Mouse (Mus musculus) heart, embryonic 10.5 days (tissue): ENCODE data around the gene Mlec. TPM values are rescaled to one million over a fixed set of nuclear protein-coding genes. Genes with fewer than 3 reads are reported as not detected.

ENCODE experiments used
- DNase-seq: peaks from one replicate; pipeline ENCODE4 v3.0.0-alpha.2; 2017; ENCODE audit warnings: low spot score
- H3K27ac ChIP-seq: fragments of 300-500 bp; sonication (generic); 2 replicates; pipeline ENCODE4 v1.5.1; 2016; ENCODE audit warnings: mild to moderate bottlenecking
- H3K27me3 ChIP-seq: fragments of 300-500 bp; sonication (generic); 2 replicates; pipeline ENCODE4 v1.6.1; 2016; ENCODE audit warnings: mild to moderate bottlenecking; ENCODE audit not compliant: poor library complexity, insufficient read depth, severe bottlenecking
- H3K36me3 ChIP-seq: fragments of 300-500 bp; sonication (generic); 2 replicates; pipeline ENCODE4 v1.6.1; 2016; ENCODE audit warnings: mild to moderate bottlenecking, moderate library complexity
- H3K4me1 ChIP-seq: fragments of 300-500 bp; sonication (generic); 2 replicates; pipeline ENCODE4 v1.6.1; 2016; ENCODE audit warnings: mild to moderate bottlenecking
- H3K4me3 ChIP-seq: fragments of 300-500 bp; sonication (generic); 2 replicates; pipeline ENCODE4 v1.5.1; 2016; ENCODE audit warnings: mild to moderate bottlenecking, moderate library complexity
- H3K9me3 ChIP-seq: fragments of 300-500 bp; sonication (generic); 2 replicates; pipeline ENCODE4 v1.6.1; 2016; ENCODE audit warnings: mild to moderate bottlenecking, moderate library complexity
- WGBS: fragments of 180-500 bp; shearing (Covaris S2); methylation state at CpG from one replicate; pipeline ENCODE4 v1.1.7; 2016; 5-methylcytosine and 5-hydroxymethylcytosine counted together
- polyA plus RNA-seq: library from polyadenylated mRNA; unstranded; fragments of >200 nt; fragmentation: Nextera tagmentation; extraction: Ambion mirVana; gene quantifications from 2 replicates; pipeline ENCODE4 v1.2.1, GENCODE M21; 2016

Mlec gene
- polyA plus RNA-seq, 1 experiment from 2014 or later: 113 TPM

DNA sequence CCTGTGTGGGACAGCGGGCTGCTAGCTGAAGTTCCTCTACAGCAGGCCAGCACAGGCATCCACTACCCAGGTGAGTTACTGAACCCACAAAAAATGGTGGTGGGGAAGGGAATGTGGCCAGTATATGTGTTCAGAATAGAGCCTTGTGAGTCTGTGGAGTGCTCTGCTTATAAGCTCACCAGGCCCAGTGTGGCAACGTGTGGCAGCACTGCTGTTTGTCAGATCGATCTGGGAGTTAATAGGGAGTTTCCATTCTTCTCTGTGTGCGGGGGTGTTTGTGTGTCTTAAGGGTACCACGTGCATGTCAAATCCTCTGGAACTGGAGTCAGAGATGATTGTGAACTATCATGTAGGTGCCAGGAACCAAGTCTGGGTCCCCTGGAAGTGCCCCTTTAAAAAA lies 58.4 kb downstream of the Mlec start:
- Histone ChIP-seq H3K27ac (no peak overlapping the region), H3K4me3 (no peak overlapping the region), H3K9me3 (no peaks in the 10 kb centered on the region), H3K36me3 (peaks cover 90% of the 10 kb centered on the region), H3K27me3 (no peaks in the 10 kb centered on the region), H3K4me1 (peaks cover 11% of the 10 kb centered on the region)
- WGBS: 84% methylated on average over 5 of the region's 5 CpGs
- DNase-seq: no peak

- Histone ChIP-seq H3K4me1 (peaks cover 11% of the 10 kb centered on the region), H3K27me3 (no peaks in the 10 kb centered on the region), H3K9me3 (no peaks in the 10 kb centered on the region), H3K27ac (no peak within 1 kb of the TSS), H3K36me3 (peaks cover 84% of the 10 kb centered on the region), H3K4me3 (no peak within 1 kb of the TSS)
- WGBS: 95% methylated on average over 8 of the region's 8 CpGs
- DNase-seq: no peak
These were observed 59.8 kb downstream of the Mlec start, which contains the start of gene Gm10401 for GRCm38 (mm10) chr5:115098195-115098594. Gm10401 (minus strand) TSS chr5:115098295.

Other genes starting within 250 kb of the Mlec start
- gene Oasl1, start 234.9 kb downstream of the Mlec start, polyA plus RNA-seq: 0.31 TPM in 1 of 2 replicates, not detected in the other
- gene 2210016L21Rik, start 216.0 kb downstream of the Mlec start, polyA plus RNA-seq: 30.1 and 33.0 TPM in 2 replicates
- gene Hnf1a, start 187.1 kb downstream of the Mlec start, polyA plus RNA-seq: 0.11 and 1.9 TPM in 2 replicates
- 6.9 and 11.5 TPM in 2 replicates for gene Sppl3, start 147.0 kb downstream of the Mlec start, polyA plus RNA-seq
- 13.7 and 15.7 TPM in 2 replicates for gene Gm10401, start 59.9 kb downstream of the Mlec start, polyA plus RNA-seq
- gene Acads, start 38.8 kb downstream of the Mlec start, polyA plus RNA-seq: 107 and 138 TPM in 2 replicates
- 25.7 and 35.8 TPM in 2 replicates for gene Unc119b, start 23.2 kb downstream of the Mlec start, polyA plus RNA-seq
- gene Cabp1, start 36.2 kb upstream of the Mlec start, polyA plus RNA-seq: 0.79 and 1.2 TPM in 2 replicates
- 88.7 and 117 TPM in 2 replicates for gene Pop5, start 77.7 kb upstream of the Mlec start, polyA plus RNA-seq
- gene Rnf10, start 114.7 kb upstream of the Mlec start, polyA plus RNA-seq: 102 and 117 TPM in 2 replicates
- 78.2 and 87.8 TPM in 2 replicates for gene Coq5, start 121.5 kb upstream of the Mlec start, polyA plus RNA-seq
- 1,455 and 1,701 TPM in 2 replicates for gene Dynll1, start 142.8 kb upstream of the Mlec start, polyA plus RNA-seq
- 154 and 293 TPM in 2 replicates for gene Srsf9, start 169.0 kb upstream of the Mlec start, polyA plus RNA-seq
- 22.8 and 25.8 TPM in 2 replicates for gene Gatc, start 183.0 kb upstream of the Mlec start, polyA plus RNA-seq
- 40.3 and 46.7 TPM in 2 replicates for gene Triap1, start 183.0 kb upstream of the Mlec start, polyA plus RNA-seq
- 1,049 and 1,325 TPM in 2 replicates for gene Cox6a1, start 190.8 kb upstream of the Mlec start, polyA plus RNA-seq